9 mouse cellular contexts compared by ENCODE assay signal in the genomic region with DNA sequence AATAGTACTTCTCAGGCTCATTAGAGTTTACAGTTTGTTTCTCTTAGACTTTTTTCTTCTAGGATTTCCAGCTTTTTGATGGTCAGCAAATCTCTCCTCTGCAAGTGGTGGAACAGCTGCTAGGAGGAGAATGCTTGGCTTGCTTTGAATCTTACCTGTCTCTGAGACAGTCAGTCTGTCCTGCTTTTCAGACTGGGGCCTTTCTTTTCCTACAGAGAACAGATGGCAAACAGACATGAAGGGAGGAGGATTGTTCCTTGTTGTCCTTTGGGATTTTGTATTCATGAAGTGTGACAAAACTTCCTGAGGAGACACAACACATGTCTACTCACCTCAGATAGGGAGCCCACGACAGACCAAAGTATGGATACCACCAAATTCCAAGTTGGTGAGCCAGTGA. TPM values are rescaled to one million over a fixed set of nuclear protein-coding genes. Genes with fewer than 3 reads are reported as not detected.
A peak's percentile ranks its signal among the peaks of the same experiment; 100 is the strongest.
DNase-seq lines count a peak whose midpoint lies in the region; ATAC-seq and TF ChIP-seq lines count a peak whose summit lies in the region.
"Had no signal": no experiment of that assay in that cellular context is flagged by ENCODE, and none has a peak within 500 bp of the region (broad histone marks: within the 10 kb centered on the region; RNA-seq: fewer than 3 reads in every experiment).

No protein-coding gene starts in this region.

- H3K9me3 ChIP-seq in kidney, postnatal 0 days (replicated peaks; ENCODE audit: low read length): no peaks in the 10 kb centered on the region
- H3K9me3 ChIP-seq in embryonic facial prominence, embryonic 13.5 days: no peaks in the 10 kb centered on the region
- no peaks in the 10 kb centered on the region for H3K9me3 ChIP-seq in hindbrain, embryonic 14.5 days (ENCODE audit: control insufficient read depth, low read length)
- no peaks in the 10 kb centered on the region for H3K9me3 ChIP-seq in neural tube, embryonic 13.5 days
- H3K9me3 ChIP-seq: G1E had no signal

- no peak for TF ChIP-seq CTCF in kidney, postnatal 0 days (IDR thresholded peaks at IDR 0.05; ENCODE audit: low read depth)

- WGBS in kidney, postnatal 0 days: 59% methylated on average over 1 of the region's 1 CpGs
- WGBS in embryonic facial prominence, embryonic 13.5 days: 43% methylated on average over 1 of the region's 1 CpGs
- WGBS in hindbrain, embryonic 14.5 days: 24% methylated on average over 1 of the region's 1 CpGs
- 29% methylated on average over 1 of the region's 1 CpGs for WGBS in neural tube, embryonic 13.5 days

- H3K36me3 ChIP-seq in kidney, postnatal 0 days (ENCODE audit: insufficient read depth, low read length): no peaks in the 10 kb centered on the region
- no peaks in the 10 kb centered on the region for H3K36me3 ChIP-seq in embryonic facial prominence, embryonic 13.5 days
- peaks cover 7% of the 10 kb centered on the region; the same call in 1 of the 2 replicates for H3K36me3 ChIP-seq in hindbrain, embryonic 14.5 days (replicated peaks; ENCODE audit: control insufficient read depth, insufficient read depth)
- H3K36me3 ChIP-seq in neural tube, embryonic 13.5 days: no peaks in the 10 kb centered on the region

- H3K27me3 ChIP-seq in kidney, postnatal 0 days (ENCODE audit: insufficient read depth, low read length): no peaks in the 10 kb centered on the region
- H3K27me3 ChIP-seq in embryonic facial prominence, embryonic 13.5 days: no peaks in the 10 kb centered on the region
- H3K27me3 ChIP-seq in hindbrain, embryonic 14.5 days (ENCODE audit: control insufficient read depth, insufficient read depth, low read length): no peaks in the 10 kb centered on the region
- no peaks in the 10 kb centered on the region for H3K27me3 ChIP-seq in neural tube, embryonic 13.5 days

- DNase-seq in kidney, postnatal 0 days (ENCODE audit: low spot score): no peak
- DNase-seq in kidney, adult 8-10 months: no peak
- DNase-seq in hindbrain, embryonic 14.5 days (ENCODE audit: low spot score): no peak
- DNase-seq in natural killer cell, adult 2 months (ENCODE audit: low spot score in 2 of 2): no peak
- no peak for DNase-seq in cerebellum, adult 11 months

- H3K9ac ChIP-seq in kidney, postnatal 0 days (ENCODE audit: low read depth, low read length): no peak overlapping the region
- H3K9ac ChIP-seq in embryonic facial prominence, embryonic 13.5 days: no peak overlapping the region
- no peak overlapping the region for H3K9ac ChIP-seq in hindbrain, embryonic 14.5 days
- no peak overlapping the region for H3K9ac ChIP-seq in neural tube, embryonic 13.5 days
- H3K9ac ChIP-seq: liver, embryonic 14.5 days had no signal

- H3K4me1 ChIP-seq in kidney, postnatal 0 days (replicated peaks; ENCODE audit: insufficient read depth, low read length): peaks cover 7% of the 10 kb centered on the region
- peaks cover 24% of the 10 kb centered on the region for H3K4me1 ChIP-seq in embryonic facial prominence, embryonic 13.5 days
- peaks cover 22% of the 10 kb centered on the region for H3K4me1 ChIP-seq in hindbrain, embryonic 14.5 days (replicated peaks; ENCODE audit: control insufficient read depth, insufficient read depth, low read length)
- peaks cover 29% of the 10 kb centered on the region for H3K4me1 ChIP-seq in neural tube, embryonic 13.5 days (replicated peaks)

- no peak for ATAC-seq in kidney, postnatal 0 days (replicated peaks; ENCODE audit: low FRiP score, low read depth)
- ATAC-seq in embryonic facial prominence, embryonic 13.5 days (ENCODE audit: insufficient number of reproducible peaks, insufficient read depth, low FRiP score, low TSS enrichment, low read depth): no peak
- ATAC-seq in hindbrain, embryonic 14.5 days (ENCODE audit: low FRiP score): no peak
- no peak for ATAC-seq in neural tube, embryonic 13.5 days (ENCODE audit: low read depth)

- H3K4me2 ChIP-seq in kidney, postnatal 0 days (ENCODE audit: low read length): no peak overlapping the region
- no peak overlapping the region for H3K4me2 ChIP-seq in embryonic facial prominence, embryonic 13.5 days
- H3K4me2 ChIP-seq in hindbrain, embryonic 14.5 days (replicated peaks): no peak overlapping the region
- H3K4me2 ChIP-seq in neural tube, embryonic 13.5 days: peak overlapping the region; percentile 3; the same call in 1 of the 2 replicates

- peak overlapping the region; percentile 25; the same call in 1 of the 2 replicates for H3K27ac ChIP-seq in kidney, postnatal 0 days
- H3K27ac ChIP-seq in embryonic facial prominence, embryonic 13.5 days: peak overlapping the region; percentile 77
- H3K27ac ChIP-seq in hindbrain, embryonic 14.5 days: peak overlapping the region; percentile 55
- H3K27ac ChIP-seq in neural tube, embryonic 13.5 days (replicated peaks): peak overlapping the region; percentile 76
- H3K27ac ChIP-seq: liver, embryonic 14.5 days had no signal

- no peak overlapping the region for H3K4me3 ChIP-seq in kidney, postnatal 0 days (replicated peaks; ENCODE audit: low read depth, low read length)
- no peak overlapping the region for H3K4me3 ChIP-seq in embryonic facial prominence, embryonic 13.5 days
- H3K4me3 ChIP-seq in hindbrain, embryonic 14.5 days (replicated peaks; ENCODE audit: low read length): no peak overlapping the region
- no peak overlapping the region for H3K4me3 ChIP-seq in neural tube, embryonic 13.5 days

RNA-seq across cellular contexts. Expression of a gene that starts 21.6 kb away (rescaled TPM):
- polyA plus RNA-seq in kidney, postnatal 0 days (2015; fragmentation: Nextera tagmentation; extraction: Ambion mirVana): 41.0 and 44.9 TPM in 2 replicates
- 45.3 and 45.7 TPM in 2 replicates for polyA plus RNA-seq in embryonic facial prominence, embryonic 13.5 days (2015; fragmentation: Nextera tagmentation; extraction: Ambion mirVana)
- 48.6 and 49.4 TPM in 2 replicates for polyA plus RNA-seq in hindbrain, embryonic 14.5 days (2014; fragmentation: Nextera tagmentation; extraction: Ambion mirVana)
- 45.8 and 48.9 TPM in 2 replicates for polyA plus RNA-seq in neural tube, embryonic 13.5 days (2015; fragmentation: Nextera tagmentation; extraction: Ambion mirVana)

RNA-seq across cellular contexts. Expression of a gene that starts 45.7 kb away (rescaled TPM):
- polyA plus RNA-seq in kidney, postnatal 0 days (2015; fragmentation: Nextera tagmentation; extraction: Ambion mirVana): 9.5 and 10.3 TPM in 2 replicates
- polyA plus RNA-seq in embryonic facial prominence, embryonic 13.5 days (2015; fragmentation: Nextera tagmentation; extraction: Ambion mirVana): 11.2 and 12.5 TPM in 2 replicates
- 21.9 and 22.1 TPM in 2 replicates for polyA plus RNA-seq in hindbrain, embryonic 14.5 days (2014; fragmentation: Nextera tagmentation; extraction: Ambion mirVana)
- polyA plus RNA-seq in neural tube, embryonic 13.5 days (2015; fragmentation: Nextera tagmentation; extraction: Ambion mirVana): 25.6 and 26.7 TPM in 2 replicates

RNA-seq across cellular contexts. Expression of a gene that starts 46.6 kb away (rescaled TPM):
- 91.1 and 92.5 TPM in 2 replicates for polyA plus RNA-seq in kidney, postnatal 0 days (2015; fragmentation: Nextera tagmentation; extraction: Ambion mirVana)
- 101 and 105 TPM in 2 replicates for polyA plus RNA-seq in embryonic facial prominence, embryonic 13.5 days (2015; fragmentation: Nextera tagmentation; extraction: Ambion mirVana)
- 48.2 and 57.3 TPM in 2 replicates for polyA plus RNA-seq in hindbrain, embryonic 14.5 days (2014; fragmentation: Nextera tagmentation; extraction: Ambion mirVana)
- 72.7 and 76.8 TPM in 2 replicates for polyA plus RNA-seq in neural tube, embryonic 13.5 days (2015; fragmentation: Nextera tagmentation; extraction: Ambion mirVana)

RNA-seq across cellular contexts. Expression of a gene that starts 55.1 kb away (rescaled TPM):
- polyA plus RNA-seq in kidney, postnatal 0 days (2015; fragmentation: Nextera tagmentation; extraction: Ambion mirVana): 4.0 TPM in 2 replicates
- 20.5 and 26.8 TPM in 2 replicates for polyA plus RNA-seq in embryonic facial prominence, embryonic 13.5 days (2015; fragmentation: Nextera tagmentation; extraction: Ambion mirVana)
- 5.6 and 7.7 TPM in 2 replicates for polyA plus RNA-seq in hindbrain, embryonic 14.5 days (2014; fragmentation: Nextera tagmentation; extraction: Ambion mirVana)
- polyA plus RNA-seq in neural tube, embryonic 13.5 days (2015; fragmentation: Nextera tagmentation; extraction: Ambion mirVana): 6.4 and 7.4 TPM in 2 replicates
- polyA plus RNA-seq: G1E had no signal

Comparison
In these comparisons a context has a peak if more than half of its experiments do, and no peak if none do; other contexts are left out.
1. H3K27ac ChIP-seq: peak in every context shown above with its lines; median percentile 77 in embryonic facial prominence, embryonic 13.5 days; 76 in neural tube, embryonic 13.5 days; 55 in hindbrain, embryonic 14.5 days; 25 in kidney, postnatal 0 days.